Mouse (Mus musculus): ENCODE results near the gene Rabgap1l.
"Not testable (repeated sequence)": the region's sequence is repeated elsewhere in the genome, so short reads cannot be mapped to it uniquely, and the experiment has no call there.

Rabgap1l gene

DNA sequence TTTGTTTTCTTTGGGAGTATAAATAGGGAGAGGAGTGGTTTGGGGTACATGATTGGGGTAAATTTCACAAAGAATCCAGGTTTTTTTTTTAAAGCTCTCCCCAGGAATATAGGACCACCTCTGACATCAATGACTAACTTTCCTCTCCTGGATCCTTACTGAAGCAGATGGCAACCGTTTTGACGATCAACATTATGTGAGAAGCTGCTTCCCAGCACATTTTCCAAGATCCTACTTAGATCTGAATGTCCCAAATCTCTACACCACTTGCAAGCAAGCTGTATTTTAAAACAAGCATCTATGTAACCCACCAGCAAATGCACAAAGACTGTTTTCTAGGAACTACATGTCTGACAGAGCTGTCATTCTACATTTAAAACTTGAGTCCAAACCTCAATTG is 311.4 kb downstream of the Rabgap1l start:
- DNase-seq: no peak

DNA sequence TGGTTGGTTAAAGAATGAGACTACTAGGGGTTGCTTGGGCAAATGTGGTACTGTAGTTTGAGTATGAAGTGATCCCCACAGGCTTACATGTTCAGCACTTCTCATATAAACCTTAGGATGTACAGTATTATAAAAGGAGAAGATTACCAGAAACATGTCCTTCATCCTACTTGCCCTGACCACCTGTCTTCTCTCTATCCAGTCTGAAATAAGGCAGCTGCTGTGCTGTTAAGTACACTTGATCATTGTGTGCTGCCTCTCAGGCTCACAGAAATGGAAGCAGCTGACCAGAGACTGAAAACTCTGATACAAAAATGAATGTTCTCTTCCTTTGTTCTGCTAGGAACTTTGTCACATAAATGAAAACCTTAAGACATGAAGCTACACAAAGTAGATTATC is 325.6 kb downstream of the Rabgap1l start:
- no peak for DNase-seq

DNA sequence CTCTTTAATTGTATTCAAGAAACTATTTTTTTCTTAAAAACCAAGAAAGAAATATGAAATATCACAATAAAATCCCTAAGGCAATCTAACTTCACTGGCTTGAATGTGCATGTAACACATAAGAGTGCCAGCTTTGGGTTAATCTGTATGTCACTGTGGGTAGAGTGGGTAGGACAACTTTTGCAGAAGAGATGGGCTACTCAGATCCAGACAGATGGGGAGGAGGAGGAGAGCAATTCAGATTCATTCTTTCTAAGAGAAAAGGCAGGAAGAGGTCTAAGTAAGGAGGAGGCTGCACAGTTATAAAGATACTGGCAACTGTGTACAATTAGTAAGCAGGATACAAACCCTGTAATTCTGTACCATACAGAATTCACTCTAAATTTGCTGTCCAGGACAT is 327.8 kb downstream of the Rabgap1l start:
- DNase-seq: no peak

- no peak for DNase-seq
These were observed 328.9 kb downstream of the Rabgap1l start for GRCm38 (mm10) chr1:160464148-160464547.

DNA sequence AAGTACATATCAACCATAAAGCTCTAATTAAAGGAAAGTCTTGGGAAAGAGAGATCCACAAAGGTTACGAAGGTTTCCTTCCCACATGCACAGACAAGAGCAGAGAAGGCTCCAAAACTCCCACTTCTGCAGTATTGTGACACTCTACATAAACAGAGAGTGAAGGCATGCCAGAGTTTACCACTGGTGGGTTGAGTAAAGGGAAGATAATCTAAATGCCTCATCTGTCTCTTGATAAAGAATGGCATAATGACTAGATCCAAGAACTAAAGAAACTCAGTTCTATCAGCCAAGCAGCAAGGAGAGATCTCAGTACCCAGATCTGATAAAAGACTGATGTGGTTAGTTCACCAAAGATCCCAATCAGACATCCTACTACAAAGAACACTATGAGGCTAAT is 332.7 kb downstream of the Rabgap1l start:
- no peak for DNase-seq

DNA sequence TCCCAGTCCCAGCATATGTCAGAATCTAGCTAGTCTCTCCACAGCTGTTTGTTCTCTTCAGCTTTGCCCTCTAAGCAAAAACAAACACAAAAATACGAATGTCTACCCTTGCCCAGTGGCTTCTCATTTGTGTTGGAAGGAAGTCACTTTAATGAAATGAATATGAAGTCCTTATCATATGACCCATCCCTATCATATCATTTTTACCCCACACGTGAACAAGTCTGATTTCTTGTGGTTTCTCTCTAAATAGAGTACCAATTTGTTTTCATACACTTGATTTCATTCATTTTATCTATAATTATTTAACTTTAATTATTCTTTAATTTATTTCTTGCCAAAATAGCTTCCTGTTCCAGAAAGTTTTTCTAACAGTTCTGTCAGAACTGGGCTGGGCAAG is 341.3 kb downstream of the Rabgap1l start:
- no peak for DNase-seq

GRCm38 (mm10) chr1:160448681-160449080 is 344.3 kb downstream of the Rabgap1l start:
- DNase-seq: no peak

DNA sequence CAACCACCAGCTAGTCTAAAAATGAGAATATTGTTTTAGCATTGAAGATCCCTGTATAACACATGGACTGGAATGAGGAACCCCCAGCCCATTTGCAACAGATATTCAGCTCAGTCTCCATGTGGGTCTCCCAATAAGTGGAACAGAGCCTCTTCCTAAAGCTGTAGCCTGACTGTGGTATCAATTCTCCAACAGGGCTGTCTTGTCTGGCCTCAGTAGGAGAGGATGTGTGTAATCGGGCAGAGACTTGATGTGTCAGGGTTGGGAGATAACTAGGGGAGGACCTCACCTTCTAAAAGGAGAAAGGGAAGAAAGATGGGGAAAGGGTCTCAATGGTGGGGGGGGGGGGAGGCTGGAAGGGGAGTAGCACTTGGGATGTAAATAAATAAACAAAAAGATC is 346.2 kb downstream of the Rabgap1l start:
- DNase-seq: no peak

DNA sequence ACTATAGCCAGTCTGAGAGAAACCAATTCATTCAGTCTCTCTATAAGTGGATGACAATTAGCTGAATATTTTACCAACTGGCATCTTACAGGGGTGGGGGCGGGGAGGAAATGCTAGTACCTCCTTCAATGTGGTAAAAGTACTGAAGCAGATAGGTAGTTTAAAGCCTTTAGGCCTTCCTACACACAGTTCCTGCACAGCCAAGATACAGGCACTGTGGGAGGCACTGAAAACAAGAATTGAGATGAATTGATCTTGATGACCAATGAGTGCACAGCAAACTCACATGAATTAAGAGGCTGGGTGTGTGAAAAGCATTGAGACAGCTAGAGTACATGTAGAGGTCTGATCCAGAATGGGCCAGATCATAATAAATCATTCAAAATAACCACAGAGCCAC is 349.5 kb downstream of the Rabgap1l start:
- no peak for DNase-seq

DNA sequence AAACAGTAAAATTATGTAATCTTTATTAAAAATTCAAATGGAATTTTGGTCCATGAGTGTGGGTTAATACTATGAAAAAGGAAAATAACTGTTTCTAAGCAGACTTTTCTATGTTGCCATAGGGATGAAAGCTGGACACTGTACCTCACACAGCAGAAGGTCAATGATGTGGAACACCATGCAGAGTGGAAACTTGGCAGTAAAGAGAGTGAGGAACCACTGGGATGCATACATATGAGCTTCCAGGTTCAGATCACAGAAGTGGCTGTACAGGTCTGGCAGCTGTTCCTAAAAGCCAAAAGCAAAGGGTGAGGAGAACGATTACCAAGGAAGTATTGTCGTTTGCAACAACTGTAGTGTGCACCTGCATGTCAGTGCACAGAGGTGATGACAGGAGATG is 351.3 kb downstream of the Rabgap1l start:
- peak; percentile 7 for DNase-seq

DNA sequence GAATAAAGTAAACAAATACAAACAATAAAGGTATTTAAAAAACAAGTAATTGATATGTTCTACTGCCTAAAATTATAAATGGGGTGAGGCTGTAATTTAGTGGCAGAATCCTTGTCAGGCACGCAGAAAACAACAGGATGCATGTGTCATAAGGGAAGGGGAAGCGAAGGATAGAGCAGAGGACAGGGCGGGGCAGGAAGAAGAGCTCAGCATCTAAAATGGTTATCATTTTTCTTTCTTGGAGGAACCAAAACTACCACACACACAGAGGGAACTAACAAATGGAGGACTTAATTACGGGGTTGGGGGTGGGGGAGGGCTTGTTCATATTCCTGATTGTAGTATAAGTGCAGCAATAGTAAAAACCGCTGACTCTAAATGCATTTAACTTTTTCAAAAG is 351.9 kb downstream of the Rabgap1l start:
- DNase-seq: no peak

DNA sequence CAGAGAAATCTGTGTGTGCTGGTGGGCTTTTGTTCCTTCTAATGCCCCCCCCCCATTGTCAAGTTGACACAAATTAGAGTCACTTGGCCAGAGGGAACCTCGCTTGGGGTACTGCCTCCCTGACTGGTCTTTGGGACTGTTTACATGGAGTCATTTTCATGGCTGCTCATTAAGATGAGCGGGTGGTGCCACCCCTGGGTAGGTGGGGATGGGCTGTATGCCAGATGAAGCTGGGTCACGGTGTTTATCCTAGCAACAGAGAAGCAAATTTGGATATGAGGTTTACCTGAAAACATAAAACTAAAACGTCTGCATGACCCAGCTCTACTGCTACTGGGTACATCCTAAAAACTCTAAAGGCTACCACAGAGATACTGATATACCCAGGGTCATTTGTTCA is 354.2 kb downstream of the Rabgap1l start:
- DNase-seq: no peak

- no peak for DNase-seq
These were observed 375.7 kb downstream of the Rabgap1l start for GRCm38 (mm10) chr1:160417196-160417854.

DNA sequence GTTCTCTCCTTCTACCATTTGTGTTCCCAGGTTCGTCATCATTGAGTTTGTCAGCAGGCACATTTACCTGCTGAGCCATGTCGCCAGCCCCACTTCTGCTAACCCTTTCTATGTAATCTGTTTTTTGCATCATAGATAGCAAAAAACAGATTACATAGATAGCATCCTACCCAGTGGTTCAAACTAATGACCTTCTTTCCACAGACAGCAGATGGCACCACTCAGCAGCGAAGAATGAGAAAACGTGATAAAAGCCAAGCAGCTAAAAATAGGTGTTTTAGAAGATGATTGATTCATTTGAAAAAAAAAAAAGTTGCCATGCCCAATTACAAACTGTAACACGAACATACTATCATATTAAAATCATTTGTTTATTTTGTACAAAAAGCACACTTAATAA is 382.2 kb downstream of the Rabgap1l start:
- DNase-seq: peak; percentile 11

DNA sequence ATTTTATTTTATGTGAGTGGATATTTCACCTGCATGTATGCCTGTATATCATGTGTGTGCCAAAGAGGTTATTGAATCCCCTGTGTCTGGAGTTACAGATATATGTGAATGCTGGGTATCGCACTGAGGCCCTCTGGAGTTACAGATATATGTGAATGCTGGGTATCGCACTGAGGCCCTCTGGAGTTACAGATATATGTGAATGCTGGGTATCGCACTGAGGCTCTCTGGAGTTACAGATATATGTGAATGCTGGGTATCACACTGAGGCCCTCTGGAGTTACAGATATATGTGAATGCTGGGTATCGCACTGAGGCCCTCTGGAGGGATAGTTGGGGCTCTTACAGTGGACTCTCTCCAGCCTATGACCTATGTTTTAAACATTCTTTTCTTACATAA is 383.3 kb downstream of the Rabgap1l start:
- not testable (repeated sequence) for DNase-seq

DNA sequence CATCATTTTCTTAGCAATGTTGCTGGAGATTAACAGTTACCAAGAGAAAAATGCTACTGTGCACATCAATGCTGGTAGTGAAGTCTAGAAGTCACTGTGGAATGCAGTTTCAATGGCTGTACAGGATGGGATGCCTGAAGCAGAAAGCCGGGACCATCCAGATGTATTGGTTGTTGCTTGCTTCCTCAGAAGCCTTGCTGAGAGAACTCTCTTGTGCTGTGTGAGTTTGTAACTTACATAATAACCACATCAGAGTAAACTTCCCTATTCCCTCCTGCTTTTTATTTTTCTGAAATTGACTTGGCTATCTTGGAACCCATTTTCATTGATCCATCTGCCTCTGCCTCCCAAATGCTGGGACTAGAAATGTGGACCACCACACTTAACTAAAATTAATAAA is 383.9 kb downstream of the Rabgap1l start:
- DNase-seq: no peak

GRCm38 (mm10) chr1:160408302-160408897 is 384.6 kb downstream of the Rabgap1l start:
- DNase-seq: no peak

DNA sequence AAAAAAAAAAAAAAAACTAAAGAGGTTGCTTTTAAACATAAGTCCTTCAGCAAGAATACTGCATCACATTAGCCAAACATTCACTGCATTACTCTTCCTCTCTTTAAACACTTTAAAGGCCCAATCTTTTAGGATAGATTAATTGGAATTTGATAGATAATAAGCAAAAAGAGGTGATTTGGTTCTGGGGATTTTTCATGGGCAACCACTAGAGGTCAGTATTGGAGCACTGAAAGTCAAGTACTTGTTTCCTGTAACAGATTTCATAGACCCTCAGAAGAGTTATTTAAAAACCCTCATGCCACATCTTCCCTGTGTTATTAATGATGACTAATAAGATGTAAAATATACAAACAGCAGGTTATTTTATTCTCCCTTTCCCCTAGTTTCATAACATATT is 393.6 kb downstream of the Rabgap1l start:
- peak; percentile 46 for DNase-seq

GRCm38 (mm10) chr1:160397037-160397436 is 396.0 kb downstream of the Rabgap1l start:
- no peak for DNase-seq

DNA sequence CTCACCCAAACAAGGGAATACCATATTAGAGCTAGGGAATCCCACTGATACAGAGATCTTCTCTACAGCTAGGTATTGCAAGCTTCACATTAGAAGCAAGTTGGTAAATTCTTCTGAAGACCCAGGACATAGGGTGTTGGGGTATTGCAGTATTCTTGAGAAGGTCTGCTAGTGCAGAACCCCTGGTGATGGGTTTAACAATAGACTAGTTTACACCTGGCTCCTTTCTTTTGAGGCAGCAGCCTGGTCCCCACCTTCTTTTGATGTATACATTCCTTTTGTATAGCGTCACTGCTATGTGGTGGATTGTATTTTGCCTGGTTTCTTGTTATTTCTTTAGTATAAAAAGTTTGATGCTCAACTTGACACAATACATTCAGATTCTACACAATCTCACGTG is 405.6 kb downstream of the Rabgap1l start:
- no peak for DNase-seq

DNA sequence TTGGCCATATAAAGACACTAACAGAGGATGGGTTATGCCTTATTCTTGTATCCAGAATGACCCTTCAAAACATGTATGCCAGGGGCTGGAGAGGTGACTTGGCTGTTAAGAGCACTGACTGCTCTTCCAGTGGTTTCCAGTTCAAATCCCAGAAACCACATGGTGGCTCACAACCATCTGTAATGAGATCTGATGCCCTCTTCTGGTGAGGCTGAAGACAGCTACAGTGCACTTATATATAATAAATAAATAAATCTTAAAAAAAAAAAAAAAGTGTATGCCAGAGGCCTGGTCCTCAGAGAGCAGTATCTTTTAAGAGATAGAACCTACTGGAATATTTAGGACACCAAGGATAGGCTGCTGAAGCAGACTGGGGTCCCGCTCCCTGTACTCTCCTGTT is 414.6 kb downstream of the Rabgap1l start:
- DNase-seq: no peak

DNA sequence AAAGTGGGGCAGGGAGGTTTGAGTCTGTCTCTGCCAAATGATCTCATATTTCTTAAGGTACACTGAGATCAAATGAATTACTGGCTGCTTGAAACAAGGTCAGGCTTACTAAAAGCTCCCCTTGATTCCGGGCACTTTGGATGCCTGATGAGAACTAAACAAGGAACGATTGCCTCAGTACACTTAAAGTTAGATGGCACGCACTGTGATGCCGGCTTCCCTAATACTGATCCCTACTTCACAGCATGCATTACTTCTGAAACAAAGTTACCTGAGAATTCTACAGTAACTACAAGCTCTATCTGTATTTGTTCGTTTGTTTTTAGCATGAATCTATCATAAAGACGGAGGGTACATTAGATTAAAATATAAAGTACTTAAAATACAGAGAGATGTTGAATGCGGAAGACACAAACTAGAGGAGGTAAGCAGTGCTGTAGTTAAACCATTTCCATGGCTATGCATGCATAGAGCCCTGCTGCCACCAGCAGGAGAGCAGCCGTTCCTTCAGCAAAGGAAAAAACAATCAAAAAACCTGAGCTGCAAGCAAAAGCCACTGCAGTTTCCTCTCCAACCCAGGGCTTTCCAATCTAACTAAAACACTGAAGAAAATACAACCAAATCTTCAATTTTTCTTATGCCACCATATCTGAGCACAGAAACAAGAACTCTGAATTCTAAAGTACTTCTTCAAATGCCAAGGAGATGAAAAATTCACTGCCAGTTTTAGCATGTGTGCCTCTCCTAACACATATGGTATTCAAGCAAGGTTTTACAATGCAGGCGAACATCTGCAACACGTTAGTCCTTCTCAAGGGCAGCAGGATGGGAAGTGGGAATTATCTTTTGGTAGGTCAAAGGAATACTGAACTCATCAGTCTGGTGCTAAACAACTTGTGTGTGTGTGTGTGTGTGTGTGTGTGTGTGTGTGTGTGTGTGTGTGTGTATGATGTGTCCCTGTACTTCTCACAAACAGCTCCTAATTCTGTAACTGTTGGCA is 415.4 kb downstream of the Rabgap1l start:
- peak; percentile 61 for DNase-seq

DNA sequence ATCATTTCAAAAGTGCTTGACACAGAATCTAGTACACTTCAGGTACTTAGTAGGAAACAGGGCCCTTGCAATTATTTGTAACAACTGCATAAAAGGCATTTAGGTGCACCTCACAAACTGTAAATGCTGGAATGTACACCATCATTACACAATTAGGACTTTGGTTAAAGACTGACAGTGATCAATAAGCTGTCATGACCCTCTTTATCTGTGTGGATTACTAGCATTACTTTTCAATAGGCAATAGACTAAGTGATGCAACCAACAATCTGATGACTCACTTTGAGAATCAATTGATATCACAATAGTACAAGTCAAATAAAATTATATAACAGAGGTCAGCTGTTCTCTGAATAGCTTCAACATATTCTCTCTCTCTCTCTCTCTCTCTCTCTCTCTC is 418.5 kb downstream of the Rabgap1l start:
- DNase-seq: no peak

DNA sequence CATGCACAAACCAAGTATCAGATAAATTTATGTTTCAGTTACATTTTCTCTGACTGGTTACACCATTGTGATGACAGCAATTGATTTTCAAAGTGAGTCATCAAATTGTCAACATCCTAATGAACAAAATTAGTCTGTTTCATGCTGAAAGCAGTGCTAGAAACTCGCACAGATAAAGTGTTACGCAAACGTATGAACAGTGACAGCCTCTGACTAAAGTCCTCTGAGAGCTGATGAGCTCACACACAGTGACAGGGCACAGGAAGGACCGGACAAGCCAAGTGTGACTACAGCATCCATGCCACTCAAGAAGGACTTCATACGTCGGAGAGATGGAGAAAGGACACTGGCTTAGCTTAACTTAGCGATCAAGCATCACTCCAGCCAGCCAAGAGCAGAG is 419.7 kb downstream of the Rabgap1l start:
- DNase-seq: no peak
